Mouse (Mus musculus): ENCODE measurements around the gene AU022252.

Gene AU022252

DNA sequence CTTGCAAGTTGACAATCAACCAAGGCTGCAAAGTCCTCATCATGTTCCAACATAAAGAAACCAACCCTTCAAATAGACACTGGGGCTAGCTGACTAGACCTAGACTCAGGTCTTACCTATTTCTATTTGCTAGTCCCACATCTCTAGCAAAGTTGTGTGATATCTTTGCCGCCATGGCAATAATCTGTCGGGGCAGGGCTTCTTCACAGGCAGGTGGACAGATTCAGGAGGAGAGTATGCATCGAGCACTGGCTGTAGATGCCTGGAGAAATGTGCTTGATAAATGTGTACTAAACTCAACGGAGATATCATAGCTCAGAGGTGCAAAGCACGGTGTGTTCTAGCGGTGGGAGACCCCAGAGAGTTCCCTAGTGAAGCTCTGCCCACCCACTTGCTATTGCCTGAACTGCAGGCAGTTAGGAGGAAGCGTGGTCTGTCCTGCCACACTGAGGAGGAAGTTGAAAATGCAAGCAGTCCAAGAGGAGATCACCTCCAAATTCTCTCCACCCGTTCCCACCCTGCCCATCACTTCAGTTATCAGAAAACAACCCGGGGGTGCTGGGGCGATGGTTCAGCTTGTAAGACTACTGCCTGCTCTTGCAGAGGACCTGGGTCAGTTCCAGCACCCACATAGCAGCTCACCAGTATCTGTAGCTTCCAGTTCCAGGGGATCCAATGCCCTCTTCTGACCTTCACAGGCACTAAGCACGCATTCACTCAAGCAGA lies 44.3 kb downstream of the AU022252 start:
- DNase-seq (ENCODE audit: low spot score) = no peak

DNA sequence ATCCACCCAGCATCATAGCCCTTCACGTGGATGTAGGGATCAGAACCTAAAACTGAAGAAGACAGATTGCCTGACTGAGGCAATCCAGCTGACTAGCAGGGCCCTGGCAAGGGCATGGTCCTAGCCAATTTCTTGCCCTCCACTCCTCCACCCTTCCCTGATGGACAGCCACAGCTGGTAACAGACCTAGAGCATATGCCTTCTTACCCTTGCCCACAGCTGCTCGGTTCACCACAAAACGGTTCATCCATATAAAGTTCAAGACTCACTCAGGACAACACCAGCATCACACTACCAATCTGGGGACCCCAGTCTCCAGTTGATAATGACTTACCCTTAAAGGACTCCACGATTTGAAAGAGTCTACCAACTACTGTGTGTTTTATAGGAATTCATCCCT lies 46.7 kb downstream of the AU022252 start:
- DNase-seq (ENCODE audit: low spot score) = no peak

DNA sequence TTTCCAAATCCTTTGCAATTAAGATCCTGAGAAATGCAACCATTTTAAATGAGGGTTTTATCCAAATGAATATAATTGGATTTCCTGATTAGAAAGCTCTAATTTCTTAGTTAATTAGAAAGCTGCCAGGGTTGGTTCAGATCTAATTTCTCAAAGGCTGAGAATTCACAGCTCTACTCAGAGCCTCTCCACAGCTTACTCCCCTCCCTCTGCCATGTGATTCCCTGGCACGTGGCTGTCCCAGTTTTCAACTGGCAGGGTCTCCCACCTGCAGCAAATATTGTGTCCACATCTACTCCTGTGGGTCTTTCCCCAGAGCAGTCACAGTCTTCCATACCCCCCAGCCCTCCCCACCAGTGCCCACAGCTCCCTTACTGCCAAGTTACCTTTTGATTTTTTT lies 49.0 kb downstream of the AU022252 start:
- DNase-seq (ENCODE audit: low spot score) = no peak

- no peak for DNase-seq (ENCODE audit: low spot score)
Observed at GRCm38 (mm10) chr4:119181456-119181855, 51.1 kb downstream of the AU022252 start.

GRCm38 (mm10) chr4:119180133-119180707 lies 52.3 kb downstream of the AU022252 start:
- DNase-seq (ENCODE audit: low spot score) = no peak

DNA sequence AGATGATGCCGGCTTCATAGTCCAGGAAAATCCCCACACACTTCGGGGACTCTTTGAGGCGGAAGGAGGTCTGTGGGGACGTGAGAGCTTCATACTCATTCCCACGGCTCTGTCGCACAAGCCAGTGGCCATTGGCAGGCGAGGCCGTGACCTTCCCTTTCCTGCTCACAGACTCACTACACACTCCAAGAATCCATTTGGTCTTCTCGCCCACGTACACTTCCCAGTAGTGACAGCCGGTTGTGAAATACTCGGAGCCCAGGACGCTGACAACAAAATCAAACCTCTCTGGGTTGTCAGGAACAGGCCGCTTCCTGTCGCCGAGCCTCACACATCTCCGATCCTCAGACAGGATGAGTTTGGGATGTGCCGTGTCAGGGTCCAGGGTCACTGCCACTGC lies 54.2 kb downstream of the AU022252 start:
- no peak for DNase-seq (ENCODE audit: low spot score)

- DNase-seq (ENCODE audit: low spot score) = no peak
Observed at GRCm38 (mm10) chr4:119177702-119178101, 54.8 kb downstream of the AU022252 start.

- DNase-seq (ENCODE audit: low spot score) = peak; percentile 96
Observed at GRCm38 (mm10) chr4:119173851-119174453, 58.6 kb downstream of the AU022252 start, which contains the start of gene Zfp691. TSS of gene Zfp691 (minus strand) at chr4:119174195.

DNA sequence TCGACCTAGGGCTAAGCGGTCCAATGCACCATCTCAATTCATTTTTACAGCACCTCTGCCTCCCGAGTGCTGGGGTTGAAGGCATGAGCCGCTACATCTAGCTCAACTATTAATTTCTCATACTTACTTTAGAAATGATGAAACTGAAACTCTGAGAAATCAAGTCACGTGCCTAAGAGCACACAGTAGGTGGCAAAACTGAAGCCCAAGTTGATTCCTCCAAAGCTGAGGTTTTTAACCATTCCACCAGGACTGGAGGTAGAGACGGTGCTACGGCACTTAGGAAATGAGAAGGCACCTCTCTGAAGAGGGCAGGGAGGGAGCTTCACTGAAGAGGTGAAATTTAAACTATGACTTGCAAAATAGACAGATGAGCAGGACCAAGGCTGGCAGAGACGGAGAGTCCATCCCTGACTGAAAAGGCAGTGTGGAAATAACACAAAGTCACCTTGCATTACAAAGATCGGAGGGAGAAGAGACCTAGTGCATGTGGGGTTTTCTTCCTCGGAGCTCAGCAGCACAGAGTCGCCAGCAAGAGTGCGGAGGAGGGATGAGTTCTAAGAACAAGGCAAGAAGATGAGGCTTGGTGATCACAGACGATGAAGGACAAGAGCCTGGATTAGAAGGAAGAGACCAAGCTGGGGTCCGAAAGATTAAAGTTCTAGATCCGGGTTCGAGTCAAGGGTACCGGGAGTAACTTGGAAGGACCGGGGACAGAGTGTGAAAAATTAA lies 59.4 kb downstream of the AU022252 start:
- DNase-seq (ENCODE audit: low spot score) = no peak

GRCm38 (mm10) chr4:119167663-119168062 lies 64.8 kb downstream of the AU022252 start:
- peak; percentile 60 for DNase-seq (ENCODE audit: low spot score)

- DNase-seq (ENCODE audit: low spot score) = no peak
Observed at GRCm38 (mm10) chr4:119167068-119167467, 65.4 kb downstream of the AU022252 start.

DNA sequence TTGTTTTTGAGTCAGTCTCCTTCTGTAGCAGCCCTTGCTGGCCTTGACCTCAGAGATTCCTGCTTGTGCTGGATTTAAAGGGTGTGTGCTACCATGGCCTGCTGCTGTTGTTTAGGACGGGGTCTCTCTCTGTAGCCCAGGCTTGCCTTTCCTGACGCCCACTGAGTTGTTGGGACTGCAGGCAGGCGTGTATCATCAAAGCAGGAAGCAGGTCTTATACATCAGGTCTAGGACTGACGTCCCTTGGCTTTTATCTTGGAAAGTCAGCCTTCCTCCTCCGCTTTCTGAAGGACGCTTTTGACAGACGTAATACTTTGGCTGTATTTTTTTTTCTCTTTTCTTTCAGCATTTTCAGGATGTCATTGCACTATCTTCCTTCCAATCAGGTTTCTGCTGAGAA lies 66.6 kb downstream of the AU022252 start:
- no peak for DNase-seq (ENCODE audit: low spot score)

DNA sequence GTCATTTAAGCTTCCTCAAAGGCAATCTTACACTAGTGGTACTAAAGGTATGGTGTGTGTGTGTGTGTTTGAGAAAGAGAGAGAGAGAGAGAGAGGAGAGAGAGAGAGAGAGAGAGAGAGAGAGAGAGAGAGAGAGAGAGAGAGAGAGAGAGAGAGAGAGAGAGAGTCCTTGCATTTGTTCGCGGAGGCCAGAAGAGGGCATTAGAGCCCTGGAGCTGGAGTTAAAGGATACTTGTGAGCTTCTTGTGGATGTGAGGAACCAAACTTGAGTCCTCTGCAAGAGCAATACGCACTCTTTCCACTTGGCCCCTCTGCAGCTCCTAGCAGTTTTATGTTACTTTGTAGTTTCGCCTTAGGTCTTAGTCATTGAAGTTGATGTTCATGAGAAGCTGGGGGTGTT lies 69.5 kb downstream of the AU022252 start:
- no peak for DNase-seq (ENCODE audit: low spot score)

DNA sequence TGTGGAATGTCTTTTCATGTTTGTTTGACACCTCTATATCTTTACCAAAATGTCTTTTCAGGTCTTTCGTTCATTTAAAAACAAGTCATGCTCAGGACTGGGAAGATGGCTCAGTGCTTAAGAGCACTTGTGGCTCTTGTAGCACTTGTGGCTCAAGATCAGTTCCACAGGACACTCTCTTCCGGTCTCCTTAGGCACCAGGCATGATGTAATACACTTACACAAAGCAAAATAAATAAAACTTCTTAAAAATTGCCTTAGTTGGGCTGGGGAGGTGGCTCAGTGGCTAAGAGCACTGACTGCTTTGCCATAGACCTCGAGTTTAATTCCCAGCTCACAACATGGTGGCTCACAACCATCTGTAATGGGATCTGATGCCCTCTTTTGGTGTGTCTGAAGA lies 71.2 kb downstream of the AU022252 start:
- no peak for DNase-seq (ENCODE audit: low spot score)

GRCm38 (mm10) chr4:119157891-119158290 lies 74.6 kb downstream of the AU022252 start:
- no peak for DNase-seq (ENCODE audit: low spot score)

GRCm38 (mm10) chr4:119157186-119157585 lies 75.3 kb downstream of the AU022252 start:
- DNase-seq (ENCODE audit: low spot score) = peak; percentile 43
